Mouse (Mus musculus) adrenal gland, postnatal 10 days (tissue): ENCODE data around the gene Trak1. TPM values are rescaled to one million over a fixed set of nuclear protein-coding genes. Genes with fewer than 3 reads are reported as not detected.

Experiments used
- DNase-seq: peaks from one replicate; pipeline ENCODE4 v3.0.0; 2021; ENCODE audit warnings: mixed read lengths
- total RNA-seq, 2 experiments: library from RNA; stranded (reverse); gene quantifications; 2 replicates each; pipeline ENCODE4 v1.2.3; 2021

Gene Trak1
- total RNA-seq, 2 experiments from 2014 or later, result 84.0 to 117 TPM

- DNase-seq, result no peak
These were observed 51.8 kb downstream of the Trak1 start for GRCm38 (mm10) chr9:121349111-121349510.

- no peak for DNase-seq
These were observed 53.3 kb downstream of the Trak1 start for GRCm38 (mm10) chr9:121350601-121351000.

GRCm38 (mm10) chr9:121351388-121352078, 54.2 kb downstream of the Trak1 start:
- DNase-seq, result no peak

- peak; percentile 64 for DNase-seq
These were observed 54.9 kb downstream of the Trak1 start for GRCm38 (mm10) chr9:121352131-121352606.

- DNase-seq, result no peak
These were observed 55.4 kb downstream of the Trak1 start for GRCm38 (mm10) chr9:121352726-121353125.

GRCm38 (mm10) chr9:121354792-121355390, 57.6 kb downstream of the Trak1 start:
- no peak for DNase-seq

- DNase-seq, result peak; percentile 59
These were observed 58.3 kb downstream of the Trak1 start for GRCm38 (mm10) chr9:121355431-121356141.

- no peak for DNase-seq
These were observed 59.8 kb downstream of the Trak1 start for GRCm38 (mm10) chr9:121357102-121357501.

GRCm38 (mm10) chr9:121357582-121358275, 60.4 kb downstream of the Trak1 start:
- peak; percentile 62 for DNase-seq

GRCm38 (mm10) chr9:121358418-121358817, 61.1 kb downstream of the Trak1 start:
- no peak for DNase-seq

- no peak for DNase-seq
These were observed 62.1 kb downstream of the Trak1 start for GRCm38 (mm10) chr9:121359266-121359972.

- DNase-seq, result no peak
These were observed 63.1 kb downstream of the Trak1 start for GRCm38 (mm10) chr9:121360327-121360954.

- DNase-seq, result no peak
These were observed 63.7 kb downstream of the Trak1 start for GRCm38 (mm10) chr9:121361010-121361409.

GRCm38 (mm10) chr9:121363932-121364331, 66.6 kb downstream of the Trak1 start:
- no peak for DNase-seq

GRCm38 (mm10) chr9:121366135-121366863, 69.0 kb downstream of the Trak1 start:
- peak; percentile 88 for DNase-seq

GRCm38 (mm10) chr9:121366864-121367245, 69.6 kb downstream of the Trak1 start:
- DNase-seq, result peak; percentile 77

GRCm38 (mm10) chr9:121369573-121369972, 72.3 kb downstream of the Trak1 start:
- DNase-seq, result no peak

GRCm38 (mm10) chr9:121371346-121371891, 74.1 kb downstream of the Trak1 start:
- DNase-seq, result peak; percentile 90

- DNase-seq, result no peak
These were observed 74.8 kb downstream of the Trak1 start for GRCm38 (mm10) chr9:121371946-121372646.

GRCm38 (mm10) chr9:121373107-121373506, 75.8 kb downstream of the Trak1 start:
- DNase-seq, result no peak
